Mouse (Mus musculus) kidney, adult 2 months (tissue): ENCODE results near the gene E2f3. TPM values are rescaled to one million over a fixed set of nuclear protein-coding genes. Genes with fewer than 3 reads are reported as not detected.
A peak's percentile ranks its signal among the peaks of the same experiment; 100 is the strongest.

Experiments used
- DNase-seq: peaks from one replicate; pipeline ENCODE4 v3.0.0; 2021
- H3K27ac ChIP-seq: fragments of 200-500 bp; 2 replicates; pipeline ENCODE4 v1.5.1; 2012; ENCODE audit warnings: low read depth, low read length, control low read depth, inconsistent platforms; ENCODE audit not compliant: insufficient read depth
- H3K27me3 ChIP-seq: fragments of 200-500 bp; replicated peaks from 2 replicates; pipeline ENCODE4 v1.6.1; 2012; ENCODE audit warnings: mild to moderate bottlenecking, moderate library complexity, low read length, inconsistent platforms; ENCODE audit not compliant: control insufficient read depth, insufficient read depth
- H3K36me3 ChIP-seq: fragments of 200-500 bp; 2 replicates; pipeline ENCODE4 v1.6.1; 2012; ENCODE audit warnings: mild to moderate bottlenecking, moderate library complexity, low read length, inconsistent platforms; ENCODE audit not compliant: control insufficient read depth, insufficient read depth
- H3K4me1 ChIP-seq: fragments of 200-500 bp; 2 replicates; pipeline ENCODE4 v1.6.1; 2011; ENCODE audit warnings: low read length; ENCODE audit not compliant: control insufficient read depth, insufficient read depth
- H3K4me3 ChIP-seq: fragments of 200-500 bp; 2 replicates; pipeline ENCODE4 v1.5.1; 2011; ENCODE audit warnings: mild to moderate bottlenecking, low read depth, low read length, control low read depth; ENCODE audit not compliant: insufficient read depth
- CTCF ChIP-seq: fragments of 200-500 bp; conservative IDR thresholded peaks from 2 replicates; pipeline ENCODE4 v1.5.1; 2011; ENCODE audit warnings: low read depth, mild to moderate bottlenecking, control low read depth, low read length, moderate library complexity, mixed read lengths; ENCODE audit not compliant: insufficient read depth, insufficient read length
- POLR2A ChIP-seq: fragments of 200-500 bp; IDR thresholded peaks from one replicate; pipeline ENCODE4 v1.6.1; 2011; ENCODE audit warnings: low read depth, low read length, control low read depth
- WGBS: fragments of 180-500 bp; shearing (Covaris S2); methylation state at CpG from one replicate; pipeline ENCODE4 v1.1.7; 2018; 5-methylcytosine and 5-hydroxymethylcytosine counted together
- polyA plus RNA-seq: library from polyadenylated mRNA; depleted of rRNA; stranded (reverse); fragments of >200 nt; gene quantifications from 2 replicates; pipeline ENCODE4 v1.2.3, GENCODE M21; 2012

Gene E2f3
- polyA plus RNA-seq, 1 experiment, result 2.2 TPM

GRCm38 (mm10) chr13:29964087-29964486 lies 21.8 kb downstream of the E2f3 start:
- Histone ChIP-seq H3K27me3 (no peaks in the 10 kb centered on the region), H3K36me3 (no peaks in the 10 kb centered on the region), H3K4me3 (no peak overlapping the region), H3K27ac (no peak overlapping the region), H3K4me1 (no peaks in the 10 kb centered on the region)
- no peak for TF ChIP-seq POLR2A
- TF ChIP-seq CTCF, result no peak
- 93% methylated on average over 6 of the region's 6 CpGs for WGBS
- no peak for DNase-seq

- Histone ChIP-seq H3K36me3 (no peaks in the 10 kb centered on the region), H3K27ac (no peak overlapping the region), H3K27me3 (no peaks in the 10 kb centered on the region), H3K4me3 (no peak overlapping the region), H3K4me1 (no peaks in the 10 kb centered on the region)
- no peak for TF ChIP-seq POLR2A
- 90% methylated on average over 6 of the region's 6 CpGs for WGBS
- DNase-seq, result no peak
Measured at GRCm38 (mm10) chr13:29960416-29960815, 25.4 kb downstream of the E2f3 start.

GRCm38 (mm10) chr13:29957731-29958254 lies 28.1 kb downstream of the E2f3 start:
- TF ChIP-seq POLR2A (no peak), CTCF (no peak)
- H3K27me3 ChIP-seq, result no peaks in the 10 kb centered on the region
- peak; percentile 31 for DNase-seq
- H3K4me1 ChIP-seq, result no peaks in the 10 kb centered on the region
- H3K27ac ChIP-seq, result no peak overlapping the region
- no peaks in the 10 kb centered on the region for H3K36me3 ChIP-seq
- no peak overlapping the region for H3K4me3 ChIP-seq
- 54% methylated on average over 9 of the region's 9 CpGs for WGBS

GRCm38 (mm10) chr13:29956821-29957421 lies 28.9 kb downstream of the E2f3 start:
- Histone ChIP-seq H3K4me3 (no peak overlapping the region), H3K27me3 (no peaks in the 10 kb centered on the region), H3K36me3 (no peaks in the 10 kb centered on the region), H3K27ac (no peak overlapping the region), H3K4me1 (no peaks in the 10 kb centered on the region)
- TF ChIP-seq POLR2A, result no peak
- no peak for TF ChIP-seq CTCF
- DNase-seq, result no peak
- WGBS, result 76% methylated on average over 12 of the region's 12 CpGs

- no peak overlapping the region for H3K4me3 ChIP-seq
- no peaks in the 10 kb centered on the region for H3K36me3 ChIP-seq
- no peak for TF ChIP-seq POLR2A
- TF ChIP-seq CTCF, result no peak
- DNase-seq, result no peak
- no peak overlapping the region for H3K27ac ChIP-seq
- WGBS, result 39% methylated on average over 10 of the region's 11 CpGs
- H3K27me3 ChIP-seq, result no peaks in the 10 kb centered on the region
- H3K4me1 ChIP-seq, result no peaks in the 10 kb centered on the region
Measured at GRCm38 (mm10) chr13:29955296-29955695, 30.6 kb downstream of the E2f3 start.

- no peak for DNase-seq
- Histone ChIP-seq H3K36me3 (no peaks in the 10 kb centered on the region), H3K4me1 (no peaks in the 10 kb centered on the region), H3K4me3 (no peak overlapping the region), H3K27me3 (no peaks in the 10 kb centered on the region), H3K27ac (no peak overlapping the region)
- TF ChIP-seq CTCF, result no peak
- TF ChIP-seq POLR2A, result no peak
- WGBS, result 59% methylated on average over 10 of the region's 10 CpGs
Measured at GRCm38 (mm10) chr13:29954741-29955140, 31.1 kb downstream of the E2f3 start.

GRCm38 (mm10) chr13:29953417-29954045 lies 32.3 kb downstream of the E2f3 start:
- TF ChIP-seq POLR2A (no peak), CTCF (0 out of 2 replicates have a peak, but pooled peaks have one; percentile 21)
- Histone ChIP-seq H3K27ac (no peak overlapping the region), H3K27me3 (no peaks in the 10 kb centered on the region), H3K4me3 (no peak overlapping the region), H3K36me3 (no peaks in the 10 kb centered on the region), H3K4me1 (no peaks in the 10 kb centered on the region)
- 87% methylated on average over 4 of the region's 4 CpGs for WGBS
- DNase-seq, result peak; percentile 10
